Comparison of ENCODE assay signal across 12 mouse cellular contexts in genomic region chr6:119485486-119485885, GRCm38 (mm10). TPM values are rescaled to one million over a fixed set of nuclear protein-coding genes. Genes with fewer than 3 reads are reported as not detected.
A peak's percentile ranks its signal among the peaks of the same experiment; 100 is the strongest.
DNase-seq lines count a peak whose midpoint lies in the region; ATAC-seq and TF ChIP-seq lines count a peak whose summit lies in the region.
"Had no signal": no experiment of that assay in that cellular context is flagged by ENCODE, and none has a peak within 500 bp of the region (broad histone marks: within the 10 kb centered on the region; RNA-seq: fewer than 3 reads in every experiment).

No protein-coding gene starts in this region.

- H3K36me3 ChIP-seq in forebrain, embryonic 12.5 days (replicated peaks) = peaks cover 19% of the 10 kb centered on the region
- peaks cover 9% of the 10 kb centered on the region for H3K36me3 ChIP-seq in forebrain, embryonic 15.5 days
- H3K36me3 ChIP-seq in lung, embryonic 14.5 days (ENCODE audit: insufficient read depth) = peaks cover 29% of the 10 kb centered on the region
- H3K36me3 ChIP-seq in MEL (ENCODE audit: control insufficient read depth in 1 of 2, insufficient read depth in 2 of 2, low read length in 2 of 2) = peaks cover 3 to 11% of the 10 kb centered on the region in 2 experiments; a peak in 3 of 4 replicates

- TF ChIP-seq RAD21 in MEL (IDR thresholded peaks at IDR 0.05; ENCODE audit: low read depth, low read length) = no peak

- H3K4me1 ChIP-seq in forebrain, embryonic 12.5 days = peaks cover 50% of the 10 kb centered on the region
- peaks cover 39% of the 10 kb centered on the region for H3K4me1 ChIP-seq in forebrain, embryonic 15.5 days
- H3K4me1 ChIP-seq in lung, embryonic 14.5 days (ENCODE audit: insufficient read depth) = peaks cover 3% of the 10 kb centered on the region; the same call in 1 of the 2 replicates
- H3K4me1 ChIP-seq in MEL (ENCODE audit: control insufficient read depth in 1 of 2, insufficient read depth in 2 of 2, low read length in 2 of 2) = peaks cover 0 to 5% of the 10 kb centered on the region in 2 experiments; a peak in 1 of 4 replicates

- H3K9ac ChIP-seq in forebrain, embryonic 12.5 days = no peak overlapping the region
- H3K9ac ChIP-seq in forebrain, embryonic 15.5 days (replicated peaks) = no peak overlapping the region
- no peak overlapping the region for H3K9ac ChIP-seq in lung, embryonic 14.5 days
- no peak overlapping the region for H3K9ac ChIP-seq in MEL (ENCODE audit: control insufficient read depth, low read depth, low read length, poor library complexity, severe bottlenecking)
- H3K9ac ChIP-seq: heart, embryonic 12.5 days; liver, postnatal 0 days had no signal

- peak; percentile 74 for DNase-seq in lung, embryonic 14.5 days
- no peak for DNase-seq in lung, adult 18-20 months
- peak; percentile 53 for DNase-seq in MEL (ENCODE audit: low read depth, low spot score)
- peak; percentile 59 for DNase-seq in mesoderm, embryonic 11.5 days (ENCODE audit: low read depth, low spot score)
- no peak for DNase-seq in layer of hippocampus, adult 2 months (ENCODE audit: low spot score in 2 of 2)
- DNase-seq in layer of hippocampus, postnatal 25 days (ENCODE audit: extremely low spot score in 1 of 2, low spot score in 1 of 2) = no peak
- DNase-seq: liver, postnatal 0 days had no signal

- no peak for TF ChIP-seq EP300 in MEL (IDR thresholded peaks at IDR 0.05; ENCODE audit: low read depth in 1 of 2, low read length in 2 of 2)

- peak overlapping the region; percentile 43 for H3K27ac ChIP-seq in forebrain, embryonic 12.5 days
- no peak overlapping the region for H3K27ac ChIP-seq in forebrain, embryonic 15.5 days (replicated peaks)
- no peak overlapping the region for H3K27ac ChIP-seq in lung, embryonic 14.5 days (ENCODE audit: low read depth)
- no peak overlapping the region for H3K27ac ChIP-seq in MEL (ENCODE audit: control insufficient read depth, low read depth, low read length)
- no peak overlapping the region for H3K27ac ChIP-seq in layer of hippocampus, adult 2 months

- no peak overlapping the region for H3K4me3 ChIP-seq in forebrain, embryonic 12.5 days (replicated peaks)
- H3K4me3 ChIP-seq in forebrain, embryonic 15.5 days = no peak overlapping the region
- H3K4me3 ChIP-seq in lung, embryonic 14.5 days (ENCODE audit: low read depth, low read length) = no peak overlapping the region
- H3K4me3 ChIP-seq in MEL (ENCODE audit: control insufficient read depth in 1 of 2, insufficient read depth in 1 of 2, low read depth in 2 of 2, low read length in 2 of 2) = no peak overlapping the region
- H3K4me3 ChIP-seq in layer of hippocampus, adult 2 months = no peak overlapping the region
- H3K4me3 ChIP-seq: heart, embryonic 12.5 days; megakaryocyte, embryonic 14.5 days had no signal

- 12% methylated on average over 2 of the region's 2 CpGs for WGBS in forebrain, embryonic 12.5 days
- 8% methylated on average over 2 of the region's 2 CpGs for whole genome bisulfite sequencing in forebrain, embryonic 15.5 days
- WGBS in lung, embryonic 14.5 days = 7% methylated on average over 2 of the region's 2 CpGs

- H3K79me2 ChIP-seq in MEL (ENCODE audit: control insufficient read depth, insufficient read depth, low read length, poor library complexity) = peaks cover 23% of the 10 kb centered on the region

- no peaks in the 10 kb centered on the region for H3K27me3 ChIP-seq in forebrain, embryonic 12.5 days
- H3K27me3 ChIP-seq in forebrain, embryonic 15.5 days = no peaks in the 10 kb centered on the region
- H3K27me3 ChIP-seq in lung, embryonic 14.5 days (ENCODE audit: insufficient read depth, low read length) = no peaks in the 10 kb centered on the region
- H3K27me3 ChIP-seq in MEL (ENCODE audit: control insufficient read depth in 1 of 2, insufficient read depth in 2 of 2, low read length in 2 of 2) = no peaks in the 10 kb centered on the region
- H3K27me3 ChIP-seq: CH12.LX; heart, embryonic 12.5 days had no signal

- TF ChIP-seq POLR2A in MEL (IDR thresholded peaks at IDR 0.05; ENCODE audit: control insufficient read depth in 1 of 2, insufficient read depth in 1 of 2, low read depth in 1 of 2, low read length in 2 of 2, poor library complexity in 1 of 2) = no peak

- no peaks in the 10 kb centered on the region for H3K9me3 ChIP-seq in forebrain, embryonic 12.5 days
- H3K9me3 ChIP-seq in forebrain, embryonic 15.5 days = no peaks in the 10 kb centered on the region
- H3K9me3 ChIP-seq in lung, embryonic 14.5 days (ENCODE audit: low read depth, low read length) = no peaks in the 10 kb centered on the region
- H3K9me3 ChIP-seq in MEL (replicated peaks; ENCODE audit: insufficient read depth, low read length) = no peaks in the 10 kb centered on the region
- H3K9me3 ChIP-seq: heart, embryonic 12.5 days; megakaryocyte, embryonic 14.5 days had no signal

- TF ChIP-seq CTCF in lung, embryonic 14.5 days (IDR thresholded peaks at IDR 0.05; ENCODE audit: low read depth) = no peak
- no peak for TF ChIP-seq CTCF in MEL (IDR thresholded peaks at IDR 0.05 in 2 of 3, conservative IDR thresholded peaks at IDR 0.05 in 1 of 3; ENCODE audit: control insufficient read depth in 1 of 3, insufficient read depth in 1 of 3, low read depth in 2 of 3, low read length in 3 of 3, poor library complexity in 1 of 3, severe bottlenecking in 1 of 3)
- TF ChIP-seq CTCF in layer of hippocampus, adult 2 months (conservative IDR thresholded peaks at IDR 0.05) = no peak

- no peak overlapping the region for H3K4me2 ChIP-seq in forebrain, embryonic 12.5 days
- no peak overlapping the region for H3K4me2 ChIP-seq in forebrain, embryonic 15.5 days (replicated peaks)
- H3K4me2 ChIP-seq in lung, embryonic 14.5 days = no peak overlapping the region
- H3K4me2 ChIP-seq: heart, embryonic 12.5 days had no signal

- ATAC-seq in forebrain, embryonic 12.5 days (ENCODE audit: low FRiP score) = no peak
- no peak for ATAC-seq in forebrain, embryonic 15.5 days (replicated peaks)
- ATAC-seq in lung, embryonic 14.5 days (ENCODE audit: insufficient read depth) = no peak
- ATAC-seq: liver, postnatal 0 days had no signal

TF ChIP-seq in MEL, 35 proteins besides CTCF, POLR2A, EP300 and RAD21:
- TF ChIP-seq ZKSCAN1 (IDR thresholded peaks at IDR 0.05; ENCODE audit: low read depth, low read length) (no peak), GATA1 (IDR thresholded peaks at IDR 0.05; ENCODE audit: low read depth, low read length) (peak; percentile 68), MAX (IDR thresholded peaks at IDR 0.05; ENCODE audit: low read length) (no peak), RCOR1 (IDR thresholded peaks at IDR 0.05; ENCODE audit: low read depth, low read length) (no peak), ETS1 (IDR thresholded peaks at IDR 0.05; ENCODE audit: low read depth, low read length) (peak; percentile 20; the same call in 1 of the 2 replicates), MYB (IDR thresholded peaks at IDR 0.05; ENCODE audit: low read depth, low read length) (no peak)

RNA-seq across cellular contexts. Expression of gene Fbxl14, which starts 6.0 kb away (rescaled TPM):
- 5.1 and 5.2 TPM in 2 replicates for polyA plus RNA-seq in forebrain, embryonic 12.5 days (2016; fragmentation: Nextera tagmentation; extraction: Ambion mirVana)
- polyA plus RNA-seq in forebrain, embryonic 15.5 days (2015; fragmentation: Nextera tagmentation; extraction: Ambion mirVana) = 3.7 and 4.0 TPM in 2 replicates
- polyA plus RNA-seq in lung, embryonic 14.5 days (2014; fragmentation: Nextera tagmentation; extraction: Ambion mirVana) = 6.0 and 6.2 TPM in 2 replicates
- total RNA-seq in MEL (2012; rRNA removed) = 58.1 and 59.7 TPM in 2 replicates
- polyA plus RNA-seq in MEL (2012; ENCODE audit: insufficient read depth in 1 of 2, insufficient read length in 2 of 2, low read depth in 1 of 2, low replicate concordance in 2 of 2, missing spikeins in 1 of 2) = 10 to 100 TPM in 1 of 2 experiments, not detected in 1; 65.4 TPM
- 10 to 100 TPM; 32.3 to 34.3 TPM for total RNA-seq in layer of hippocampus, adult 2 months (2021)
- 10 to 100 TPM; 31.1 to 32.6 TPM for total RNA-seq in layer of hippocampus, postnatal 25 days (2021)

RNA-seq across cellular contexts. Expression of gene Wnt5b, which starts 58.7 kb away (rescaled TPM):
- polyA plus RNA-seq in forebrain, embryonic 12.5 days (2016; fragmentation: Nextera tagmentation; extraction: Ambion mirVana) = 8.6 and 10.9 TPM in 2 replicates
- polyA plus RNA-seq in forebrain, embryonic 15.5 days (2015; fragmentation: Nextera tagmentation; extraction: Ambion mirVana) = 2.8 and 3.1 TPM in 2 replicates
- 6.8 and 7.4 TPM in 2 replicates for polyA plus RNA-seq in lung, embryonic 14.5 days (2014; fragmentation: Nextera tagmentation; extraction: Ambion mirVana)
- total RNA-seq in MEL (2012; rRNA removed) = 0.04 TPM in 1 of 2 replicates, not detected in the other
- polyA plus RNA-seq in MEL (2012; ENCODE audit: insufficient read depth in 1 of 2, insufficient read length in 2 of 2, low read depth in 1 of 2, low replicate concordance in 2 of 2, missing spikeins in 1 of 2) = not detected
- total RNA-seq in layer of hippocampus, adult 2 months (2021) = 1 to 10 TPM; 2.0 TPM
- total RNA-seq in layer of hippocampus, postnatal 25 days (2021) = 1 to 10 TPM; 1.9 to 2.0 TPM

Comparison
In these comparisons a context has a peak if more than half of its experiments do, and no peak if none do; other contexts are left out.
1. DNase-seq: peak in lung, embryonic 14.5 days (single experiment), MEL (single experiment) and mesoderm, embryonic 11.5 days (single experiment); none in lung, adult 18-20 months (0 of 2), layer of hippocampus, adult 2 months (0 of 2) and layer of hippocampus, postnatal 25 days (0 of 2).